Mouse (Mus musculus): ENCODE measurements around the gene Adamtsl5.

The Adamtsl5 gene

GRCm38 (mm10) chr10:80342749-80343424, 5.3 kb downstream of the Adamtsl5 start:
- peak; percentile 40 to 68 for DNase-seq (ENCODE audit: low spot score in 2 of 2)

- no peak for DNase-seq (ENCODE audit: low spot score in 2 of 2)
Observed at GRCm38 (mm10) chr10:80342305-80342748, 5.9 kb downstream of the Adamtsl5 start.

- no peak for DNase-seq (ENCODE audit: low spot score in 2 of 2)
Observed at GRCm38 (mm10) chr10:80341491-80342304, 6.5 kb downstream of the Adamtsl5 start.

- no peak for DNase-seq (ENCODE audit: low spot score in 2 of 2)
Observed at GRCm38 (mm10) chr10:80341026-80341425, 7.2 kb downstream of the Adamtsl5 start.

GRCm38 (mm10) chr10:80339941-80340750, 8.1 kb downstream of the Adamtsl5 start:
- peak; percentile 83 to 84 for DNase-seq (ENCODE audit: low spot score in 2 of 2)

GRCm38 (mm10) chr10:80336263-80336662, 11.9 kb downstream of the Adamtsl5 start:
- DNase-seq (ENCODE audit: low spot score in 2 of 2) = no peak

GRCm38 (mm10) chr10:80332525-80332989, 15.7 kb downstream of the Adamtsl5 start:
- no peak for DNase-seq (ENCODE audit: low spot score in 2 of 2)

- no peak for DNase-seq (ENCODE audit: low spot score in 2 of 2)
Observed at GRCm38 (mm10) chr10:80331636-80332524, 16.3 kb downstream of the Adamtsl5 start.

GRCm38 (mm10) chr10:80330888-80331287, 17.3 kb downstream of the Adamtsl5 start:
- DNase-seq (ENCODE audit: low spot score in 2 of 2) = no peak

GRCm38 (mm10) chr10:80330084-80330483, 18.1 kb downstream of the Adamtsl5 start:
- no peak for DNase-seq (ENCODE audit: low spot score in 2 of 2)

GRCm38 (mm10) chr10:80329273-80330081, 18.7 kb downstream of the Adamtsl5 start, which contains the start of the genes Pcsk4 and Reep6:
Pcsk4 (minus strand) TSS chr10:80329498.
Reep6 (plus strand) TSS chr10:80329953.
- DNase-seq (ENCODE audit: low spot score in 2 of 2) = peak; percentile 96

GRCm38 (mm10) chr10:80325045-80325444, 23.2 kb downstream of the Adamtsl5 start:
- DNase-seq (ENCODE audit: low spot score in 2 of 2) = no peak

GRCm38 (mm10) chr10:80324120-80325037, 23.8 kb downstream of the Adamtsl5 start:
- DNase-seq (ENCODE audit: low spot score in 2 of 2) = no peak

- peak; percentile 79 to 87 for DNase-seq (ENCODE audit: low spot score in 2 of 2)
Observed at GRCm38 (mm10) chr10:80323261-80324119, 24.7 kb downstream of the Adamtsl5 start.

- no peak for DNase-seq (ENCODE audit: low spot score in 2 of 2)
Observed at GRCm38 (mm10) chr10:80322811-80323211, 25.4 kb downstream of the Adamtsl5 start.

GRCm38 (mm10) chr10:80321670-80322581, 26.3 kb downstream of the Adamtsl5 start:
- DNase-seq (ENCODE audit: low spot score in 2 of 2) = no peak

Data from urinary bladder, postnatal 36 days (tissue).